Mouse (Mus musculus) heart, postnatal 4 days (tissue): ENCODE results near the gene Rgs6. TPM values are rescaled to one million over a fixed set of nuclear protein-coding genes. Genes with fewer than 3 reads are reported as not detected.

Experiments
- DNase-seq: peaks from one replicate; pipeline ENCODE4 v3.0.0; 2021
- total RNA-seq, 2 experiments: library from RNA; stranded (reverse); gene quantifications; 2 replicates each; pipeline ENCODE4 v1.2.3; 2021

Rgs6 gene
- total RNA-seq, 2 experiments from 2014 or later: 20.8 to 21.5 TPM

DNA sequence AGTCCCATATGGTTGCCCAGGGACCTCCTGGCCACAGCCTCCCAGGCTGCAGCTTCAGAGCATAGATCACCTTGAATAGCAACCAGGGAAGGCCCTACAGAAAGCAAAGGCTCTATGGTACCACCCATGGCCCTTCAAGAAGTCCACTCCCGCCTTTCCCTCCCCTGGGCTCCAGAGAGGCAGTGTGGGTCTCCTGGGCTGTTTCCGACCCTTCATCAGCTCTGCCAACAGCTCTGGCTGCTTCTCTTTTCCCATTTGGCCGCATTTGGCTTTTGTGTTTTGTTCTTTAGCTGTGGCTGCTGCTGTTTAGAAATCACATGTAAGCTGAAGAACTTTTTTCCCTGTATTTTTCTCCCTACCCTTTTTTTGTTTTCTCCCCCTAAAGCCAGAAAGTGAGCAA lies 548.9 kb downstream of the Rgs6 start:
- no peak for DNase-seq

DNA sequence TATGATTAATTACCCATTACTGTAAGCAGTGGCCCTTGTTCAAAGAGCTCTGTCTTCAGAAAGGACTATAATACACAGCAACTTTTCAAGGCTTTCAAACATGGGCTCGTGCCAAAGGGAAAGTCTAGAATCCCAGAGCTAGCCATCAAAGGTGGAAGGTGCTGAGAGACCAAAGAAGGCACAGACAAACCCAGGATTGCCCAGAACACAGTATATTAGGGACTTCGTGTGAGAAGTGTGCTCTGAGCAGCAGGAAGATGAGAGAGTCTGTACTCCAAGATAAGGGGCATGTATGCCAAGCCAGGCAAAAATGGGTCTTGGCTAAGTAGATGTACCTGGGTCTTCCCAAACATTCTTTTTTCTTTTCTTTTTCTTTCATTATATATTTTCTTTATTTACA lies 553.1 kb downstream of the Rgs6 start:
- no peak for DNase-seq

DNA sequence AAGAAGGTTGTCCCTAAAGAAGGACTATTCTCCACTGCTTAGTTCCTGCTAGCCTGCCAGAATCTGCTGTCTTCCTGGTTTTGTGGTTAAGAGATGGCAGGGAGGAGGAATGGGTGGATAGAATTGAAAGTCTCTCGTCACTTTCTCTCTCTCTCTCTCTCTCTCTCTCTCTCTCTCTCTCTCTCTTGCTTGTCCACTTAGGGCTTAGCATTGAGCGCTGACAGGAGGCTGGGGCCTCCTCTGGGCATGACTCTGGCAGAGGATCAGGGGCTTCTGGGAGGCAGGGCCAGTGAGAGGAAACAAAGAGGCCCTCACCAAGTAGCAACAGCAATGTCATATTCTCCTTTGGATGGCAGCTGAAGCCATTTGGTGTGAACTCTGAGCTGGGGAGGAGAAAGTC lies 554.4 kb downstream of the Rgs6 start:
- DNase-seq: peak; percentile 50

DNA sequence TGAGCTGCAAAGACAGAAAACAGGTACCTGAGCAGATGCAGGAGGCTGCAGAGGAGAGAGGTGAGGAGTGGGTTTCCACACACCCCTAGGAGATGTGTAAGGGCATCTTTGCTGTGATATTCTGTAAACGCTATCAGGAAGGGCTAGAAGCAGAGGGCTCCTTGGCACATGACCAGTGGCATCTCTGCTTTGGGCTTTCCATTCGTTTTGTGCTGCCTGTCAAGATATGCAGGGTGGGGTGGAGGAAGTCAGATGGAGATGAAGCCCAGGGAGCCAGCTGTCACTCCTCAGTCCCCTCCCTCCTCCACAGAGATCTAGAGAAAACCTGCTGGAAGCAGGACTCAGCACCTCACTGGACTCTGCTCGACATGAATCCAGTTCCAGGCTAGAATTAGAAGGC lies 555.0 kb downstream of the Rgs6 start:
- peak; percentile 25 for DNase-seq

DNA sequence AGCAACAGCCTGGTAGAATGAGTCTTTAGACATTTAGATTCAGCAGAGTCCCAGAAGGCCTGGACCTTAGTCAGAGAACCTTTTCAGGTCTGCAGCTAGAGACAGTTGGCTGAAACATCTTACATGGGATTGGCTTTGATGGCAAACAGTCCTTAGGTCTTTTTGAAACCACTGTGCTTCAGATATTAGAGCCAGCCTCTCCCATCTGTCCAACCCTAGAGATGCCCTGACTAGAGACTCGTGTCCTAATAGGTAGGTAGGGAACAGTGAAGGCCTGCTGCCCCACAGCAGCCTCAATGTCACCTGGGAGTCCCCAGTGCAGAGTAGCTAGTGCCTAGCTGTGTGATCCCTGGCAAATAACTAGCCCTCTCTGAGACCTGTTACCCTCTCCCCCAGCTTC lies 555.5 kb downstream of the Rgs6 start:
- DNase-seq: no peak

DNA sequence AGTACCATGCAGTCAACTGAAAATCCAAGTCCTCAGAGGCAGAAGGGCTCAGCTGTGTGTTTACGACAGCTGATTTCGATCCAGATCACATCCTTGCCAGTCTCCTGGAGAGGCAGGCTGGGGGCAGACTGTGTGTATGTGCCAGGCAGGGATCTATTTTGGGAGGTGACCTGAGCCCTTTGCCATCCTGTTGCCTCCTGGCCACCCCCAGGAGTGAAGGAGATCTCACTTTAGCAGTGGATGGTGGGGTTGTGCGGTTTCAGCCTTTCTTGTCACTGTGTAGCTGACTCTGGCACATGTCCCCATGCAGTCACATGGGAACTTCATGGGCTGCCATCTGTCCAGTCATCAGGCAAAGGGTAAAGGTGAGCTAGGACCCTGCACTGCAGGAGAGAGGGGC lies 557.0 kb downstream of the Rgs6 start:
- peak; percentile 53 for DNase-seq

DNA sequence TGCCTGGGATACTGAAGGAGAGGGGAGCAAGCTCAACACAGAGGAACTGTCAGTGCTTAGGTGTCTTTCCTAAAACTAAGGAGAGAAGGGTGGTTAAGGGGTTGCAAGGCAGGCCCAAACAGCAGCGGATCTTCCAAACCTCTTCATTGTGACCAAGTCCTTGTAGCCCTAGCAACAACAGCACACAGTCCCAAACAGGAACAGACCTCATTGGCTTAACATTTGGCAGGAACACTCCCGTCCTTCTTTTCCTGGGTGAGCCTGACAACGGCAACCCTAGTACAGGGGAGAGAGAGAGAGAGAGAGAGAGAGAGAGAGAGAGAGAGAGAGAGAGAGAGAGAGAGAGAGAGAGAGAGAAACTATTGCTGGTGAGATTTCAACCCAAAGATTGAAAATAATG lies 557.8 kb downstream of the Rgs6 start:
- DNase-seq: peak; percentile 40

DNA sequence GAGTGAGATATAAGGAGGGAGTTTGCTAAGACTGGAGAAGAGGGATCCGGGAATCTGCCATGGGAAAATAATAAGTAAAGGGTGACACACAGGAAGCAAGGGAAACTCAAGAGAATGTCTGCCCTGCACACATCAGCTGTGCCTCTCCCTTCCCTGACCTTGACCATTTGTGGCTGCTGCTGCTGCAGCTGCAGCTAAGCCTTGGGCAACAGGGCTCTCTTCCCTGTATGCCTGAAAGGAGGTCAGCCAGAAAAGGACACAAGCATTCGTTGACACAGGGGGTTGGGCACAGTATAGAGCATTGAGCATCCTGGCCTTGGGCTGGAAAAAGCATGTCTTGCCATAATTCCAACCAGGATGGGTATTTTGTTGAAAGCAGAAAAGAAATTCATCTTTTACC lies 558.8 kb downstream of the Rgs6 start:
- DNase-seq: no peak

DNA sequence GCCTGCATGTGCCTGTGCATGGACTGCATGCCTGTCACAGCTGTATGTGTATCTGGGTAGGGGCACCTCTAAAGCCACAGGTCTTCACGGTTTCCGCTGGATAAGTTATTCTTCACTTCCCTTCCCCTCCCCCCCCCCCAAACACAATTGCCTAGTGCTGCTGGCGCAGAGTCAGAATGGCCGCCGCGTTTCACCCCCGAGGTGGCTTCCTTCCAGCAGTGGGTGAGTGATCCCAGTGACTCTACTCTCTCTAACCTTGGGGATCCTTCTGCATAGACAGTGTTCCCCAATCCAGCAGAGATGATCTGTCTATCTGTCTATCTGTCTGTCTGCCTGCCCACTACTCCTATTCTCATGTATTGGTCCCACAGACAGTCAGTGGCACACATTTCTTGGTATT lies 561.9 kb downstream of the Rgs6 start:
- peak; percentile 58 for DNase-seq

DNA sequence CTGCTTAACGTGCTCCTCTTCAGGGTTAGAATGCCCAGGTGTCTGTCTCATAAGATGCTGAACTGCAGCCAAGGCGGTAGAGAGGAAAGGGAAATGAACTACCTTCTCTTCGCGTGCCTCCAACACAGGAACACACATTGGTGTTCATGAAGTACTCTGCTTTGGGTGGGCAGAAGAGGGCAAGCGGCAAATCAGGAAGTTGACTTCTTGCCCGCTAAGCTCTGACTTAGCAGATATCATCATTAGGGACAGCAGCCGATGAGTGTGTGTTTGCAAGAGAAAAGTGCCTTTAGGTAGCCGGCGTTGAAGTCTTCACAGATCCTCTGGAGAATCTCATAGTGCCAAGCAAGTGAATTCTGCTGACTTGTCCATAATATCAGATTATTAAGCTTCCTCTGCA lies 562.7 kb downstream of the Rgs6 start:
- DNase-seq: no peak

DNA sequence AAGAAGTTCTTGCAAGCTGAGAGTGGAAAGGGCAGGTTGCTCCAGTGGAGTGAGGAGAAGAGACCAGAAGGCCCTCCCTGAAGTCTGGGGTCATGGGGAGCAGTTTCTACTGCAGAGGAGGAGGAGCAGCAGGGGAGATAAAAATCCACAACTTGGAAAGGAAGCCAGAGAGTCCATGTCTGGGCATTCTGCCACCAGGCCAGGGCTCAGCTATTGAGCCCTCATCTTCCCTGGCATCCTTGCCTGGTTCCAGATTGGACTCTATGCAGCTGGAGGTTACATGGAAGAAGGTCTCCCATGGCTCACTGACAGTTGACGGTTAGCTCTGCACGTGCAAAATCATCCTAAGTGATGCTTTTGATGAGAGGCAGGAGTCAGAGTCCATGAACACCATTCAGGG lies 563.4 kb downstream of the Rgs6 start:
- DNase-seq: peak; percentile 52

DNA sequence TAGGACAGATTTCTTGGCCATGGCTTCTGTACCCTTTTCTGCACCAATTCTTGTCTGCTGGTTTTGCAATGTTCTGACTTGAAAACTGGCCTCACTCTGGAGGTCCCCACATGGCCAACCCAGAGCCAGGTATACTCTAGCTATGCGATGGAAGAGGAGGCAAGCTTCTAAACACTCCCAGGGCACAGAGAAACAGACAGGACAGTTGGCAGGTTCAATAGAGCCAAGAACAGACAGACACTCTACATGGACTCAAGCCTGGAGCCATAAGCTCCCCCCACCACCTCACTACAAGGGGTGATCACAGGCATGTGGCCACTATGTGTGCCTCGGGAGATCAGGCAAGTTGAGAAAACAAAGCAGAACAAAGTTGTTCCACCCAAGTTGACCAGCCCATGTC lies 572.1 kb downstream of the Rgs6 start:
- no peak for DNase-seq

DNA sequence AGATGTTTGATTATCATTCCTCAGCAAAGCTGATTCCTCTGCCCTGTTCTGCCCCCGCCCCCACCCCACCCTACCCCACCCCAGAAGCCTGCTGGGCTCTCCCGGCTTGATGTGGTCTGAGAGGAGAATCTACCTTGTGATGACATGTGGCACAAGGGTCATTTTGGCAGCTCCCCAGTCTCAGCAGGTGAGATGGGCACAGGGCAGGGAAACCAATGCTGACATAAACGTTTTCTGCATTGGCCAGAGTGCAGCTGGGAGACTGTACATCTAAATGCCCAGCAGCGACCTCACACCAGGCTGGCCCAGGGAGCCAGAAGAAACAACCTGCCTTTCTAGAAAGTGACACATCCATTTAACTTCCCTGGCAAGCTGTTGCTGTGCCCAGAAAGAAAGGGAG lies 572.6 kb downstream of the Rgs6 start:
- DNase-seq: no peak

DNA sequence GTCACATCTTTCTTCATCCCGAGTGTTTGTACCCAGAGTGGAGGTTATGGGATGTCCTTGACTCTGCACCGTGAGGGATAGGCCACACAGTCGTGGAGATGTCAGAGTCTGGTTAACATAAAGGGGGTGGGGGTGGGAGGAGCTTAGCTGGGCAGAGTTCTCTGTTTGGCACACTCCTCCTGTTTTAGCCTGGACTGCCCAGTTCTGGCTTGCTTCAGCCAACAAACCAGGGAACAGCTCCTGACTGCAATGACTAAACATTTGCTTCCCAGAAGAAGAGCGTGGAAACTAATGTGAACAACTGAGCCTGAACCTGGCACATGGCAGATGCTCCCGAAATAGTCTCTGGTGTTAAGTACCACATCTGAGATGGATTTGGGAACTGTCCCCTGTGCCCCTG lies 575.6 kb downstream of the Rgs6 start:
- DNase-seq: no peak

DNA sequence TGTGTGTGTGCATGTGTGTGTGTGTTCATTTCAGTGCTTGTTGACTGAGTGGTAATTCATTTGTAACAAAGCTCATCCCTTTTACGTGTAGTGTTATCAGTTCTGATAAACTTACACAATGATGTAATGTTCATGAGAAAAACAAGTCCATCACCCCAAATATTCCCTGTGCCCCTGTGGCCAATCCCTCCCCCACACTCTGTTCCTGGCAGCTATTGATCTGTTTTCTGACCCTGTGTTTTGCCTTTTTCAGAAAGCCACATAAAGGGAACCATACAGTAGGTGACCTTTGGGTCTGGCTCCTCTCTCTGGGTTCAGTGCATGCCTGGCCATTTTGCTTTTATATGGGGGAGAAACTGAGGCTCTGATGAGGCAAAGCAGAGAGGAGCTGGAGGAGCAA lies 577.0 kb downstream of the Rgs6 start:
- DNase-seq: no peak

DNA sequence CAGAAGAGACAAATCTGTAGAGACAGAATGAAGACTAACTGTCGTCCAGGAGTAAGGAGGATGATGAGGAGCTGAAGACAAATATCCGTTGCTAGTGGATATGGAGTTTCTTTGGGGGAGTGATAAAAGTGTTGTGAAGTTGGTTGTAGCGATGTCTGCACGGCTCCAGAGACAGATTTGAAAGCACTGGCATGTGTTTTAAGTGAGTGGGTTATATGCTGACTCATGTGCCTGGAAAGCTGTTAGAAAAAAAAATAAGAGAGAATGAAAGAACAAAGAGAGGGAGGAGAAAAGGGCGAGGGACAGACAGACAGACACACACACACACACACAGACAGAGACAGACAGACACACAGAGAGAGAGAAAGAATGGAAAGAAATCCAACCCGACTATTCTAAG lies 580.2 kb downstream of the Rgs6 start:
- DNase-seq: no peak

DNA sequence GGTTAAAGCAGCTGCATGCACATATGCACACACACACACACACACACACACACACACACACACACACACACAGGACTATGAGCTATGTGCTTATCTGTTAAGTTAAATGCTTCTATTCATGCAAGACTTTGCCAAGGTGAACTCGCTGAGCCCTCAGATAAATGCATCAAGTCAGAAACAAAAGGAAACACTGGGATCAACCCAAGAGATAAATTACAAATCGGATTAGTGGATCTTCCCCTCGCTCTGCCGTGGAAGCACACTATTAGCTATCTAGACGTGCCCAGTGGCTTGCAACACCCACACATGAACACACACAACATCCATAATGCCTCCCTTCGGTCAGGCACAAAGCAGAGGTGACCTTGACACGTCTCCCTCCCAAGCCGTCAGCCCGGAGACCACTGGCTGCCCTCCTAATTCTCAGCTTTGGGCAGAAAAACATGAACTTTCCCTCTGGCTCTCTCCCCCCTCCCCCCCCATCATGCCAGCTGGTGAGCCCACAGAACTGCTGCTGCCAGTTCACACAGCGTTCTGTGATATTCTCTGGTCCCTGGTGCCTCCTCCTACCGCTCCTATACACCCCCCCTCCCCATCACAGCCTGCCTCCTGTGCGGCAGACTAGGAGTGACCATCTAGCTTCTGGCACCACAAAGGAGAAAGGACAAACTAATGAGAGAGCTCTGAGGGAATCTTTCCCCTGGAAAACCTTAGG lies 581.6 kb downstream of the Rgs6 start:
- no peak for DNase-seq

DNA sequence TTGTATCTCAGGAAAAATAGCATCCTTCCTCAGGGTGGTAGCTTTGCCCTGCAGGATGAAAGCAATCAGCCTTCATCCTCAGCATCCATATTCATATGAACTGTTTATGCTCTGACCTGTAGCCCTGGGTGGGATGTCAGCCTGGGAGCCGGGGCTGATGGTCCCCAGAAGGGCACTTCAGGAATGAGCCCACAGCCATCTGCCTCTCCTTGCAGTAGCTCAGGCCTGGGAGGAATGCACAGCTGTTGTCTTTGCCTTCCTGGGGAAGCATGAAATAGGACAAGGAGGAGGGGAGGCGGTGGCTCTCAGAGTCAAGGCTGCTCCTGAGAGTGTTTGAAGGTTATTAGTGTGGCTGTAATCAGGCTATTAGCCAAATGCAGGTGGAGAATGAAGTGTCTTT lies 590.7 kb downstream of the Rgs6 start:
- DNase-seq: no peak

DNA sequence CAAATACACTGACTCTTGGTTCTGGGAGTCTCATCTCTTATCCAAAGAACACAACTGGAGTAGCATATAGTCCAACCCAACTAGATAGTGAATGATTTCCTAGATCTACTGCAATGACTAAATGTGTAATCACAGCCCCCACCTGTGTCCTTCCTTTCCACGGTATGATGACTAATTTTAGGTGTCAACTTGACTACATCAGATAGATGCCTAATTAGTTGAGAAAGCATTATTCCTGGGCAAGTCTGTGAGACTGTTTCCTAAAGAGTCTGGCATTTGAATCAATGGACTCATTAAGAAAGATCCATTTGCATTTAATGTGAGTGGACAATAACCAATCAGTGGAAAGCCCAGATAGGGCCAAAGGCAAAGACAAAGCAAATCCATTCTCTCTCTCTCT lies 591.8 kb downstream of the Rgs6 start:
- DNase-seq: no peak

DNA sequence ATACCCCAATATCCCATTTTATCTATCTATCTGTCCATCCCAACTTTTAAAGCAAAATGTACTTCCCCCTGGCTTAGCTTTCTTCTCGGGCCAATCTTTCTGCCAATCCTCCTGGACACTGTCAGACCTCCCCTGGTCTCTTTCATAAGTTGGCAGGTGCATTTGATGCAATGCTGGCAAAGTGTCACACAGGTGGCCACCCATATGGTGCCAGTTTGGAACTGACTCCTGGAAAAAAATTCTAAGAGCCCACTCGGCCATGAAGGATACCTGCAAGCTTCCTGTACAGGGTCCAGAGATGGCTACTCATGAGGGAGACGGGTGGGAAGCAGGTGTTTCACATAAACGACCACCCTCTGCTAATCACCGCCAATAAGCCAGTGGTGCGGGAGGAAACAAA lies 592.5 kb downstream of the Rgs6 start:
- no peak for DNase-seq

DNA sequence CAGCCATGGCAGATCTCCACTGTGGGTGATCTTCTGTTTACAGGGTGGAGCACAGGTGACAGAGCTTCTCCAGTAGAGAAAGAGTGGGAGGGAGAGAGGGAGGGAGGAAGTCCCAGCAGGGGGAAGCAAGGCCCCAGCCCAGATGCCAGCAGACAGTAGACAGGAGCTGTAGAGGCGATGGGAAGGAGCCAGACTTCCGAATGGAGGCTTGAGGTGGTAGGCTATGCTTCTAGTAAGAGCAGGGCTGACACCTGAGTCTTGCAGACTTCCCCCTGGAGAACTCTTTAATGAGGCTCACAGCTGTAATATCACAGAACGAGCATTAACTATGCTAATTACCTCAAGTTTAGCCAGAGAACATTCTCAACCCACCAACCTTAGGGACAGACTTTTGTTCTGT lies 613.6 kb downstream of the Rgs6 start:
- no peak for DNase-seq

DNA sequence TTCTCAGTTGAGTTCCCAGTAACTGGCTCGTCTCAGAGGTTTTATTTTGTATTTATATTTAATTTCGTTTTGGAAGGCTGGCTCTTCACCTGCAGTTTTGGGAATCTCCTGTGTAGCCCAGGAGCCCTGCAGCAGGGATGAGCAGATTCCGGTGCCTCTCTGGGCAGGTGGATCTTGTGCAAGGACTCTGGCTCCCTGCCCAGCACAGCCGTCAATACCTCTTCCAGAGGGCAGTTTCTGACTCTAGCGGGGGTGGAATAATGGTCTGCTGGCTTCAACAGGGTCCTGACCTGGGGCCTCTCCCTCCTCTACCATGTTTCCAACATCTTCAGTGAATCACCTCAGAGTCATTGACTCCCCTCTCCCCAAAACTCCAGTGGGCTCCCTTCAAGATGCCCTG lies 616.3 kb downstream of the Rgs6 start:
- DNase-seq: peak; percentile 20

DNA sequence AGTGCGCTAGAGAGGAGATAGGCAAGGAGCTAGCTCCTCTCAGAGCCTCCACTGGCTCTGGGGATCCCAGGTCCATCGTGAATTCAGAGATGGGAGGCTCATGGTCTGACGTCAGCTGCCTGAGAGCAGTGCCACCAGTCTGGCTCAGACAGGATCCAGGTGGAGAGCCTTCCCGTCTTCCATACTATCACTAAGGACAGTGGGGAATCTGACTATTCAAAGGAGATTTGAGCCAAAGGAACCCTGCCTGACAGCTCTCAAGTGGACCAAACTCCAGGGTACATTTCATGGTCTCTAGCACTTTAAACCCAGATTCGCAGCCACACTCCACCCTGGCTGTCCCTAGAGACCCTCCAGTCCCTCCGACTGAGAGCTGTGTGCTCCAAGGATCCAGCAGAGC lies 618.8 kb downstream of the Rgs6 start:
- no peak for DNase-seq

DNA sequence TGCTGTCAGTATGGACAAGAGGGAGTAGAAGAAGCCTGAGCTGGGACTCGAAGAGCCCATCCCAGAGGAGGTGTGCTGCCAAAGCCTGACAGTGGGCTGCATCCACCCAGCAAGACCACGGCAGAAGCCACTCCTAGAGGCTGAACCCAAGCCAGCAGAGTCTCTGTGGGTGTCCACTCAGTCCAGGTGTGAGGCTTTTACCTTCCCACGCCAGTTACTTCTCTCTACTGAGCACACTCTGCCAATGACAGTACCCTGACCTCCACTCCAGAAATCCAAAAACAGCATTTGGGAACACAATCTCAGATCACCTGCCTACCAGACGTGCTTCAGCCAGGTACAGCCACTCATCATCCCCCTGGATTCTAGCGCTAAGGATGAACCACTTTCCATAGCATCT lies 619.4 kb downstream of the Rgs6 start:
- no peak for DNase-seq

DNA sequence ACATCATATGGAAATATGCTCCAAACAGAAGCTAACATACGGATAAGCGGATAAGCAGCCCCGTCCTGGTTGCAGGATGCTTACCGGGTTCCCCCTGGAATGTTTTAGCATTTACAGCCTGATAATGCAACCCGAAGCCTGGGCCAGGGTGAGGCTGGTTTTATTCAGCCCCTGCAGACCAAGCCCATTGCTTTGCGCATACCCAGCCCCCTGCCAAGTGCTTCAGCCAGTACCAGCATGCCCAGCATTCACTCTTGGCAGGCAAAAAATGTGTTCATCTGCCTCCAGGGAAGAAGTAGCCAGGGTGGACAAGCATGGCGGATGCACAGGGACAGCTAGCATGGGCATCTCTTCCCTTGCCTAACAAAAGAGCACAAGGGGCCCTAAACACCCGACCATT lies 619.9 kb downstream of the Rgs6 start:
- no peak for DNase-seq
